Mouse (Mus musculus) spleen, adult 2 months (tissue): ENCODE data around the gene Acp7.

Experiments used
- CTCF ChIP-seq: fragments of 200-500 bp; IDR thresholded peaks from 2 replicates; pipeline ENCODE4 v1.5.1; 2011; ENCODE audit warnings: mild to moderate bottlenecking, inconsistent platforms; ENCODE audit not compliant: insufficient read depth, insufficient read length, insufficient replicate concordance; ENCODE audit errors: extremely low read depth
- POLR2A ChIP-seq: fragments of 200-500 bp; IDR thresholded peaks from 2 replicates; pipeline ENCODE4 v1.6.1; 2011; ENCODE audit warnings: low read depth, low read length, inconsistent platforms

- TF ChIP-seq POLR2A (no peak), CTCF (no peak)
Measured at GRCm38 (mm10) chr7:28672276-28672675, 41.1 kb upstream of the Acp7 start.
